Mouse (Mus musculus) kidney, postnatal 10 days (tissue): ENCODE measurements around the gene Fcgrt.
A peak's percentile ranks its signal among the peaks of the same experiment; 100 is the strongest.
"Not testable (repeated sequence)": the region's sequence is repeated elsewhere in the genome, so short reads cannot be mapped to it uniquely, and the experiment has no call there.

ENCODE experiments used
- DNase-seq: peaks from one replicate; pipeline ENCODE4 v3.0.0; 2021; ENCODE audit warnings: mixed read lengths

Fcgrt gene

DNA sequence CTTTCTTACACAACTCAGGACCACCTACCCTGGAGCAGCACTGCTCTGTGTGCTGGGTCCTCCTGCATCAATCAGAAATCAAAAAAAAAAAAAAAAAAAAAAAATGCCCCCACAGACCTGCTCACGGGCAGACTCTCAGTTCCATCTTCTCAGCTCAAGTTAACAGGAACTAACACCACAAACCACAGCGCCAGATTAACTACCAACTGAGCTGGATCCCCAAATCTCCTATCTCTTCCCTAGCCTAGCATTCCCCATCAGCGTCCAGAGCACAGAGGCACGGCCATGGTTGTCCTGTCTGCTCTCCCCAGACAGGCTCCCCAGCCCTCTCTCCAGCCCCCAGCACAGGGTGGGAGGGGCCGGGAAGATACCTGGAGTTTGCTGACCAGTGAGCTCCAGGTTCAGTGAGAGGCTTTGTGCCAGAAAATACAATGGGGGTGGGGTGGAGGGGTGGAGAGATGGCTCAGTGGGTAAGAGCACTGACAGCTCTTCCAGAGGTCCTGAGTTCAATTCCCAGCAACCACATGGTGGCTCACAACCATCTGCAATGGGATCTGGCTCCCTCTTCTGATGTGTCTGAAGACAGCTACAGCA, 3.5 kb upstream of the Fcgrt start:
- no peak for DNase-seq

DNA sequence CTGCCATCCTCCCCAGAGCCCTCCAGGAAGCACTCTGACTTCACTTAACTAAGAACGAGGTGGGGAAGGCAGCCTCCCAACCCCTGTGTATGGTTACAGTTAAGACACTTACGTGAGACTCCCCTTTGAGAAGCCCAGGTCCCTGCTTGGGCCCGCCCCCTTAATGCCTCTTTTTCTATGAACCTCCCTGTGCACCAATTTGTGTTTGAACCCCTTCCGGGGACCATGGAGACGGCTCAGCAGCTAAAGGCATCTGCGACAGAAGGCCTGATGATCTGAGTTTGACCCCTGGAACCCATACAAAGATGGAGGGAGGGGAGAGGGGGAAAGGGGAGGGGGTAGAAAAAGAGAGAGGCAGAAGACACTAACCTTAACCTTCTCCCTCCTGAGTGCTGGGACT, 2.8 kb upstream of the Fcgrt start:
- no peak for DNase-seq

DNA sequence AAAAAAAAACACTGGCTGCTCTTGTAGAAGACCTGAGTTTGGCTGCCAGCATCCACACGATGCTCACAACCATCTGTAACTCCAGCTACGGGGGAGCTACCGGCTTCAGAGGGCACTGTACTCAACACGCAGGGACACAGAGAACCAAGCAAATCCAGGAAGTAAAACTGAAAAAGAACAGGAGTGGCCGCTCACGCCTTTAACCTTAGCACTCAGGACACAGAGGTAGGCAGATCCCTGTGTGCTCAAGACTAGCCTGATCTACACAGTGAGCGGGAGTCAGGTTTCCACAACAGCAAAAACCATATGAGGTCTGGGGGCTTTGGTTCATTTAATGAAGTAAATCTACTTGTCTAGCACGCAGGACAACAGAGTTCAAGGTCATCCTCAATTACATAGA, 1.8 kb upstream of the Fcgrt start:
- DNase-seq, result no peak

GRCm38 (mm10) chr7:45104941-45105340, 1.3 kb upstream of the Fcgrt start:
- DNase-seq, result no peak

GRCm38 (mm10) chr7:45102940-45103585, 588 bp downstream of the Fcgrt start:
- DNase-seq, result peak; percentile 66

GRCm38 (mm10) chr7:45102441-45102840, 1.2 kb downstream of the Fcgrt start:
- DNase-seq, result no peak

- no peak for DNase-seq
These were observed 3.6 kb downstream of the Fcgrt start for GRCm38 (mm10) chr7:45100046-45100445.

GRCm38 (mm10) chr7:45098541-45099240, 5.0 kb downstream of the Fcgrt start:
- DNase-seq, result no peak

DNA sequence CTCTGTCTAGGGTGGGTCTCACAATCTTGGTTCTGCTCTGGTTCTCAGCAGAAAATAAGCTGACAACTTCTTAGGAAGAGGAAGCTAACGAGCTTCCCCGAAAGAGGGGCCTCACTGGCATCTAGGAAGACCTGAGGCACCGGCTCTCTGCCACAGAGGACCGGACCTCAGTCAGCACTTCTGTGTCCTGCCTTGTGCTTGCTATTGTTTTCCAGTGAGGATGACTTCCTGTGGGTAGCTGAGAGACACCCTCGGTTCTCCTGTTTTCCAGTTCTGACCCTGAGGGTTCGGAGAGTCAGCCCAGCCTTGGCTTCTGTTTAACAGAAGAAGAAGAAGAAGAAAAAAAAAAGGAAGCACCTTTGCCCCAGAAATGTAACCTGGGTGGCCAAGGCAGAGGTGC, 6.2 kb downstream of the Fcgrt start:
- DNase-seq, result no peak

GRCm38 (mm10) chr7:45095965-45096364, 7.7 kb downstream of the Fcgrt start:
- not testable (repeated sequence) for DNase-seq

GRCm38 (mm10) chr7:45095367-45095766, 8.3 kb downstream of the Fcgrt start:
- no peak for DNase-seq

GRCm38 (mm10) chr7:45094121-45094520, 9.5 kb downstream of the Fcgrt start:
- peak; percentile 54 for DNase-seq

- peak; percentile 56 for DNase-seq
These were observed 10.1 kb downstream of the Fcgrt start for GRCm38 (mm10) chr7:45093516-45093905.

GRCm38 (mm10) chr7:45092828-45093515, 10.7 kb downstream of the Fcgrt start:
- peak; percentile 36 for DNase-seq

- peak; percentile 95 for DNase-seq
These were observed 11.6 kb downstream of the Fcgrt start, which contains the start of gene Rcn3 for GRCm38 (mm10) chr7:45092048-45092447. Gene Rcn3, minus strand, starts transcription at chr7:45092221.

DNA sequence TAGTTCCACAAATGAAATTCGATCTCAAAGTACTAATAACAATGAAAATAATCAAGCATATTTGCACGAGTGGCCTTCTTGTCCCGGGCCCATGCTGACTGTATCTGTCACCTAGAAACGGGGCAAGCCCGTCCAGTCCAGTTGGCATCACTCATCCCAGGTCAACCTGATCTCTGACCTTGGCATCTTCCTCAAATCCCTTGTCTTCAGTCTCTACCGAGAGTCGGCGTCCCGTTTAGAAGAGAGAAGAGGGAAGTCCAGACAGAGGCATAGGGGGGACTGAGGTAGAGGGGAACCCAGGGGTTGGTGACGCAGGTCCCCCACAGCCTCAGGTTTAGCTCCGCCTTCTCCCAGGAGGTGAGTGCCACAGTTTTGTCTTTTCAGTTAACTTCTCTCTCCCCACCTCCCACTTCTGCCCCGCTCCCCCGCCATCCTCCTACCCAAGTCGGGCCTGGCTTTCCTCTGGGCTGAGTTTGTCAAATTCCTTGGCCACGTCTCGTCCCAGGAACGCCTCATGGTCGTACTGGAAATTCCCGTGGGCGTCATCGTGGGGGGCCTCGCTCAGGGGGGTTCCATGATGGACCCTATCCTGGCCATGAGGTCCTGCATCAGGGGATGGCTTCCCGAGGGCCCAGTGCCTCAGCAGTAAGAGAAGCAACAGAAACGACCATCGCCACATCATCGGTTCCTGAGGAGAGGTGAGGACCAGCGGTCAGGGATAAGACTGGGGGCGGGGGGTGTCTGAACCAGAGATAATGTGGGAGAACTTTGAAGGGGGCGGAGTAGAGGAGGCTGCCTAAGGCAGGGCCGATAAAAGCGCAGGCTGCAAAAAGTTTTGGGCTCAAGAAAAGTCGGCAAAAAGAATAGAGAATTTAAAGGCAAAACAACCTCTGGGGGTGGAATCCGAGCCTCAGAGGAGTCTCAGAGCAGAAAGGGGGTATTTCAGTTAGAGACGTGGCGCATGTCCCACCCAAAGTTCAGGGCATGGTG, 12.4 kb downstream of the Fcgrt start:
- peak; percentile 74 for DNase-seq

- DNase-seq, result no peak
These were observed 13.2 kb downstream of the Fcgrt start for GRCm38 (mm10) chr7:45090251-45090977.

GRCm38 (mm10) chr7:45088597-45088996, 15.1 kb downstream of the Fcgrt start:
- no peak for DNase-seq

GRCm38 (mm10) chr7:45086084-45086483, 17.6 kb downstream of the Fcgrt start:
- no peak for DNase-seq

DNA sequence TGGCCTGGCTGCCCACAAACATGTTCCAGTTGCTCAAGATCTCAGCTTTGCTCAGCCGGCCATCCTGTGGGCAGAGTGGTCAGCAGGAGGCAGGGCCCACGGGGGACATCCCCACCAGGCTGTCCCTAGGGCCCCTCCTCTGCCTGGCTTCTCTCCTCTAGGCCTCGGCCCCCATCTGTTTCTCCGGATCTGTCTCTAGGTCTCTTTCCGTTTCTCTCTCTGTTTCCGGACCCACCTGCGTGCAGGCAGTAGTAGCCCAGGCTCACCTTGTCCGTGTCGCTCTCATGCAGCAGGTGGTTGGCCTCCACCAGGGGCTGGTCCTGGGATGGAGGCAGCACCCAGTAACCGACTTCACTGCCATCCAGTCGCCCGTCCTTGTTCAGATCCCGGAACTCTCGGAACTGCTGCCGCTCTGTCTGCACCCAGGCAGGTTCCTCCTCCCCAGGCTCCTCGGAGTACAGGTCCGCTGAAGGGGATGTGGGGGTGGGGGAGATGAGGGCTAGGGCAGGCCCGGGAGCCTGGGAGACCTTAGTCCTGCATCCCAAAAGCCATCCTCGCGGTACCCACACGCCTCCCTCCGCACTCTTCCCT, 20.3 kb downstream of the Fcgrt start:
- no peak for DNase-seq
